Mouse (Mus musculus): ENCODE data around the gene Mypn.

Mypn gene

GRCm38 (mm10) chr10:63192736-63193135 lies 11.0 kb downstream of the Mypn start:
- DNase-seq, result no peak

- DNase-seq, result no peak
Observed at GRCm38 (mm10) chr10:63192276-63192675, 11.5 kb downstream of the Mypn start.

DNA sequence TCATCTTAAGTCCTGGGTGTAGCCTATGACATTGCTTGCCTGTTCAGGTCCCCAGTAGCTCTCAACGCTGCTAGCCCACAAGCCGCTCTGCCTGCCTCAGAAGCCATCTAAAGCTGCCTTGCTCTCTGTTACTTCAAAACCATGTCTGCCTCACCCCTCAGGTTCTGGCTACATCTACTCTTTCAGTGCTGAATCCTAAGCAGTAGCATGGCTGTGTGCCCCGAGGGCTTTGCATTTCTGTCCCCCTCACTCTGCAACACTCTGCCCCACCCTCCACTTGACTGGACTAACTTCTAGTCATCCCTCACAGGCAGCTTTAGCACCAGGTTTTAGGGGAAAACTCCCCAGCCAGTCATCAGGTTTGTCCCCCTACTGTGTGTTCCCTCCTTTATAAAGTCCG lies 19.3 kb downstream of the Mypn start:
- DNase-seq, result no peak

DNA sequence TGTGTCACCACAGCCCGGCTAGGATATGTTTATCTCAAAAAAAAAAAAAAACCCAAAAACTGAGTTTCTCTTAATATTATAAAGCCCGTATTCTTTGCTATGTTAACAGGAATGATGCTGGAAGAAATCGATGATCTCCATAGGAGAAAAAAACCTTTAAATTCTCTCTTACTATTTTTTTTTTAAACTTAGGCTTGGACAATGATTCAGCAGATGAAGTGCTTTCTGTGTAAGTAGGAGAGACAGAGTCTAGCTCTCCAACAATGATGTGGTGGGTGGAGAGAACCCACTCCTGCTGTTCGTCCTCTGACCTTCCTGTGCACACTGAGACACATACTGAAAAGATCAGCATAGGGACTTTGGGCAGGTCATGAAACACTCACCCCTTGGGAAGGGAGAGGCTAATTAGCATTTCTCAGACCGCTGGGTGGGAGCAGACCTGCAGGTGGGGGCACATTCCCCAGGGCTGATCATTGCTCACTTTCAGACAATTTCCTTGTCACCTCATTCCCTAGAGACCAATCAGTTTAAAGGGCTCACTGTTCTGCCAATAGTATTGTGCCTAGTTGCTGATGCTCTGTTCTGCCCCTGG lies 21.5 kb downstream of the Mypn start:
- DNase-seq, result no peak

DNA sequence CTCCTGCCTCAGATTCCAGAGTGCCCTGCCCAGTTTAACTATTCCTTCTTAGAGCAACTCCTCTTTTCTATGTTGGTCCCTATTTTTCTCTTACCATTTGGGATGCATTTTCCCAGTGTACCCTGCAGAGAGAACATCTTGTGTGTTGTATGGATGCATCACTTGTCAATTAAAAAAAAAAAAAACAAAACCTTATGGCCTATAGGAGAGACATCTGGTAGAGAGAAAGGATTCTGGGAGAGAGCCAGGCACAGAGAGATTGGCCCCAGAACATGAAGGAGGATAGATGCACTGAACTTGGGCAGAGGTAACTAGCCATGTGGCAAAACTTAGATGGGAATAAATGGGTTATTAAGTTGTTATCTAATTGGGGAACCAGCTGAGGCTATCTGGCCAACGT lies 22.6 kb downstream of the Mypn start:
- DNase-seq, result no peak

DNA sequence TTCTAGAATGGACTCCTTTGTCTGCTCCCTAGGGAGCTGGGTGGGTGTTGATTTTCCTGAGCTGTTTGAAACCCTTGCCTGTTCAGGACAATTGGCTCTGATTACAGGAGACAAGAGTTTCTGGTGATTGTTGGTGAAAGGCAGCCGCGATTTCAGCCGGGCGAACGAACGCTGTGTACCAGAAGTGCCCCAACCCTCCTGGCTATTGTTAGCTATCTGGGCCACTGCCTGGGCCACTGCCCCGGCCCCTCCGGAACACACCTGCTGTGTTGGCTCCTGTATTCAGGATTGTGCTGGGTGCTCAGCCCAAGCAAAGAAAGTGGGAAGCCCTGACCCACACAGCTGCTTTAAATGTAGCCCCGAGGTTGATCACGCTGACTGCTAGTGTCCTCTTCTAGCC lies 24.2 kb downstream of the Mypn start:
- no peak for DNase-seq

GRCm38 (mm10) chr10:63178318-63178717 lies 25.4 kb downstream of the Mypn start:
- DNase-seq, result peak; percentile 7

DNA sequence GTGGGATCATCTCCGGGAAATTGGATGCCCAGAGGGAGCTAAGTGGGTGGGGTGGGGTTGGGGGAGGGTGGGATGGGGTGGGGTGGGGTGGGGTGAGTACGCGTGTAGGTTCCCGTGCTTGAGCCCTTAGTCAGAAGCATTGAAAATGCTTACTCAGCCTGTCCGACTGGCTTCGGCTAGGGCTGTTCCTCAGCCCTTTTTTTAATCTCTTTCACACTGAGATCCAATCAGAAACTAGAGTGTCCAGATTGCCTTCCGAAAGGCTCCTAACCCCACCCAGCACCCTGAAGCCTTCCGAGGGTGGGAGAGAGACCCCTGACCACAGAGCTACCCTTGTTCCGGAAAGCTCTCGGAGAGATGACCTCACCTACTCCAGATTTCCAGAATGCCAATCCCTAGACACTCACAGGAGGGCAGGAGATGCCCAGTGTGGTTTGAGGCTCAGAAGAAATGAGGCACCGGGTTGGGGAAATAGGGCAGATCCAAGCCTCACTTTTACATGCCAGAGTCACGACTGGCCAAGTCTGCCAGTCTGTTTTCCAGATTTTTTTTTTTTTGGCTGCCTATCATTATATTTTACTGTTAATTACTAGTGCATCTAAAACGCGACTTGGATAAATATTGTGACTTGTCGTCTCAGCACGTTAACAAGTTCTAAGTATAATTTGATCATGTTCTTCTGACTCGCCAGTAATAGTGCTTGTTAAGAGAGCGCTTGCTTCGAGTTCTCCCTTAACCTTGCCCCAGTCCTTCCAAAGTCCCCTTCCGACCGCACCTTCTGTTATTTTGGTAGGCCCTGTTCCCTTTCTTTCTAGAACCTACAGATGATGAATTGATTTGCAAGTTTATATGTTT lies 26.2 kb downstream of the Mypn start:
- peak; percentile 16 for DNase-seq

DNA sequence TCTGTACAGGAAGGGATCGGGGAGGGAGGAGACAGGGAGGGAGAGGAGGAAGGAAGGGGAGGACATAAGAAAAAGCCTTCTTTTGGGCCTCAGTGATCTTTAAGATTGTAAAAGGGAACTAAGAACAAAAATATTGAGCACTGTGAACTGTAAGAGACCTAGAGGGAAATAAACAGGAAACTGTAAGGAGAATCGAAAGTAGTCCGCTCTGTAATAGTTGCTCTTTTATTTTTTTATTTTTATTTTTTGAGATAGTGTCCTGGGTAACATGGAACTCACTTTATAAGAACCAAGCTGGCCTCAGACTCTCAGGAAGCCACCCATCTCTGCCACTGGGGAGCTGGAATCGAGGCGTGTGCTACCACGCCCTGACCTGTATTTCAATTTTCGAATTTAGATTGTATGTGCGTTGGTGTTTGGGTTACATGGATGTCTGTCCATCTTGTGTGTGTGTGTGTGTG lies 27.3 kb downstream of the Mypn start:
- DNase-seq, result peak; percentile 36

DNA sequence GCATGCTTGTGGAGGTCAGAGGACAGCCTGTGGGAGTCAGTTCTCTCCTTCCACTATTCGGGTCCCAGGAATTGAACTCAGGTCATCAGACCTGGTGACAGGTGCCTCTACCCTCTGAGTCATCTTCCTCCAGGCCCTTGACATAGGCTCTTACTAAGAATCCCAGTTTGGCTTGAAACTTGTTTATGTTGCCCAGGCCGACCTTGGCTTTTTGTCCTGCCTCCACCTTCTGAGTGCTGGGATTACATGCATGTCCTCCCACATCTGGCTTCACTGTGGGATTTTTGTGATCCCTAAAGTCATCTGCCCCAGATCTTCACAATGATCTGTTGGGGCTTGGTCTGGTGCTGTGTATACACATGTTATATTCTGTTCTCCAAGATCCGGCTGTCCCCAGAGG lies 31.7 kb downstream of the Mypn start:
- DNase-seq, result no peak

GRCm38 (mm10) chr10:63169503-63169902 lies 34.2 kb downstream of the Mypn start:
- no peak for DNase-seq

GRCm38 (mm10) chr10:63168124-63168523 lies 35.6 kb downstream of the Mypn start:
- no peak for DNase-seq

DNA sequence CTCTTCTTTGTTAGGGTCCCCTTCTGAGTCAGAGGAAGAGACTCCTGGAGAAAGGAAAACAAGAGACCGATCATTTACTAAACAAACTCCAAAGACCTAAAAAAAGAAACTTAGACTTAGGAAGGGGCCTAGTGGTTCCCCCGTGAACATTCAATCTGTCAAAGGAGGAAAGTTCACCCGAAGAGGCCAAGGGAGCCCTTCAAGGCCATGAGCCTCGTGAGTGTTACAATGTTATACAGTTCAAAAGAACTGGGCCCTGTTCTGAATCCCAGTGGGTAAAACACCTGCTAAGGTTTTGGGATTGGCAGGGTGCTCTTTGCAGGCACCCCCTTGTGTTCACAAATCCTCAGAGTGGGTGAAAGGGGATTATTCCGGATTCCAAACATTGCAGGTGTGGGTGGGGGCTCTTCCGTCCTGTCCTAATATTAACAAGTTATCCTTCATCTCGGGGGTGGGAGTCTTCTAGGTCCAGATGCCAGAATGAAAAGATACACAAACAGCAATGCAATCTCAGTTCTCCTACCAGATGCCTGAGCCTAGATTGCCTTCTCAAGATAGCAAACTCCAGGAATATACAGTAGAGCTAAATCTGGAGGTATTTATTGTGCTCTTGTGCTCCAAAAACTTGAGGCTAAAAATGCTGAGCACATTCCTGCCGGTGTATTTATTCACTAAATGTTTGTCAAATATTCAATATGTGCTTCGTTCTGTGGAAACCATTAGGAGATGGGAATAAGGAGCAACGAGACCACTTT lies 36.3 kb downstream of the Mypn start:
- no peak for DNase-seq

GRCm38 (mm10) chr10:63165752-63166412 lies 37.9 kb downstream of the Mypn start:
- no peak for DNase-seq

GRCm38 (mm10) chr10:63161240-63161639 lies 42.5 kb downstream of the Mypn start:
- no peak for DNase-seq

DNA sequence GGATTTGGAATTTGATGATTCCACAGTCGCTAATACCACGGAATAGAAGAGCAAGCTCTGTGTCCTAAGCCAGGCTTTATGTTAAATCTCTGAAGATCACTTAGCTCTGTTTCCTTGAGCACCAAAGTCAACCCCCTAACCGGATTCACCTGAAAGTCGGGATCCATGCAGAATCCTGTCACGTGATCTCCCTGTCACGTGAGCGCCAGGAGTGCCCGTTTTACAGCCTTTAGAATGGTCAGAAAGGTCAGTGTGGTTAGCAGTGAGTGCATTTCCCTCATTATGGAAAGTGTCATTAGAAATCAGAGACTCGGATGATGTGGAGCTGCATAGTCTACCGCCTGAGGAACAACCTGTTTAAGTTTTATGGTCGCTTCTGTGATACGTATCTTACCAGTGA lies 43.1 kb downstream of the Mypn start:
- no peak for DNase-seq

- no peak for DNase-seq
Observed at GRCm38 (mm10) chr10:63158191-63158590, 45.6 kb downstream of the Mypn start.

DNA sequence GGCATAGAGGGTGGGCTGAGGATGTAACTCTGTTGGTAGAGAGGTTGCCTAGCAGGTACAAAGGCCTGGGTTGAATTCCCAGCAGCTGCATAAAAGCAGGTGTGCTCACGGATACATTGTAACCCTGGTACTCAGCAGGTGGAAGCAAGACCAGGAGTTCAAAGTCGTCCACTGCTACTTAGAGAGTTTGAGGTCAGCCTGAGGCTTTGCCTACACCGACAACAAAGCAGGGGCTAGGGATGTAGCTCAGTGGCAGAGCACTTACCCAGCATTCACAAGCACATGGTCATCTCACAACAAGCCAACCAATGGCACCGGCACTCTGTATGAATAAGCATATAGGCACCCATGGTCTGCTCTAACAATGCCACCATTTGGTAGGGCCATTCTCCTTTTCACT lies 46.3 kb downstream of the Mypn start:
- DNase-seq, result no peak

- DNase-seq, result peak; percentile 63
Observed at GRCm38 (mm10) chr10:63156919-63157318, 46.8 kb downstream of the Mypn start.

GRCm38 (mm10) chr10:63156351-63156750 lies 47.4 kb downstream of the Mypn start:
- DNase-seq, result peak; percentile 13

- no peak for DNase-seq
Observed at GRCm38 (mm10) chr10:63155668-63156350, 47.9 kb downstream of the Mypn start.

- DNase-seq, result no peak
Observed at GRCm38 (mm10) chr10:63154726-63155125, 49.0 kb downstream of the Mypn start.

GRCm38 (mm10) chr10:63154226-63154625 lies 49.5 kb downstream of the Mypn start:
- no peak for DNase-seq

All from lung, postnatal 36 days (tissue).